Mouse (Mus musculus) forebrain, embryonic 13.5 days (tissue): ENCODE measurements around the gene Itgb1bp1. TPM values are rescaled to one million over a fixed set of nuclear protein-coding genes. Genes with fewer than 3 reads are reported as not detected.
A peak's percentile ranks its signal among the peaks of the same experiment; 100 is the strongest.

Experiments used
- ATAC-seq: fragments of 200-750 bp; cut with Nextera tagmentation; 2 replicates; pipeline ENCODE4 v1.8.0; 2017
- H3K27ac ChIP-seq: fragments of 300-500 bp; sonication (generic); 2 replicates; pipeline ENCODE4 v1.5.1; 2015; ENCODE audit warnings: inconsistent platforms, mild to moderate bottlenecking, moderate library complexity
- H3K27me3 ChIP-seq: fragments of 300-500 bp; sonication (generic); 2 replicates; pipeline ENCODE4 v1.6.1; 2015; ENCODE audit warnings: mild to moderate bottlenecking, inconsistent platforms
- H3K36me3 ChIP-seq: fragments of 300-500 bp; sonication (generic); 2 replicates; pipeline ENCODE4 v1.6.1; 2015; ENCODE audit warnings: mild to moderate bottlenecking, inconsistent platforms; ENCODE audit not compliant: poor library complexity, severe bottlenecking
- H3K4me1 ChIP-seq: fragments of 300-500 bp; sonication (generic); 2 replicates; pipeline ENCODE4 v1.6.1; 2015; ENCODE audit warnings: inconsistent platforms
- H3K4me2 ChIP-seq: fragments of 300-500 bp; sonication (generic); 2 replicates; pipeline ENCODE4 v1.6.1; 2015; ENCODE audit warnings: inconsistent platforms, mild to moderate bottlenecking, moderate library complexity
- H3K4me3 ChIP-seq: fragments of 300-500 bp; sonication (generic); 2 replicates; pipeline ENCODE4 v1.5.1; 2015; ENCODE audit warnings: mild to moderate bottlenecking, inconsistent platforms
- H3K9ac ChIP-seq: fragments of 300-500 bp; sonication (generic); 2 replicates; pipeline ENCODE4 v1.6.1; 2015; ENCODE audit warnings: mild to moderate bottlenecking, inconsistent platforms
- H3K9me3 ChIP-seq: fragments of 300-500 bp; sonication (generic); replicated peaks from 2 replicates; pipeline ENCODE4 v1.6.1; 2016; ENCODE audit warnings: inconsistent platforms
- WGBS: fragments of 180-500 bp; shearing (Covaris S2); methylation state at CpG from one replicate; pipeline ENCODE4 v1.1.7; 2015; 5-methylcytosine and 5-hydroxymethylcytosine counted together
- polyA plus RNA-seq: library from polyadenylated mRNA; unstranded; fragments of >200 nt; fragmentation: Nextera tagmentation; extraction: Ambion mirVana; gene quantifications from 2 replicates; pipeline ENCODE4 v1.2.1, GENCODE M21; 2015

Itgb1bp1 gene
- 40.1 and 43.2 TPM in 2 replicates for polyA plus RNA-seq

GRCm38 (mm10) chr12:21286243-21286622 is at the start of gene Itgb1bp1:
Gene Itgb1bp1 (minus strand): TSS chr12:21286284.
- Histone ChIP-seq H3K27ac (peak within 1 kb of the TSS; percentile 91), H3K4me1 (peaks cover 23% of the 10 kb centered on the region), H3K4me2 (peak within 1 kb of the TSS; percentile 80), H3K4me3 (peak within 1 kb of the TSS; percentile 68), H3K27me3 (no peaks in the 10 kb centered on the region), H3K9ac (peak within 1 kb of the TSS; percentile 85), H3K9me3 (no peaks in the 10 kb centered on the region), H3K36me3 (peaks cover 18% of the 10 kb centered on the region)
- under 1% methylated on average over 28 of the region's 28 CpGs for WGBS
- peak; percentile 96 for ATAC-seq

- Histone ChIP-seq H3K4me2 (no peak overlapping the region), H3K27me3 (no peaks in the 10 kb centered on the region), H3K36me3 (peaks cover 71% of the 10 kb centered on the region), H3K27ac (no peak overlapping the region), H3K9me3 (no peaks in the 10 kb centered on the region), H3K4me3 (no peak overlapping the region), H3K9ac (no peak overlapping the region), H3K4me1 (no peaks in the 10 kb centered on the region)
- no peak for ATAC-seq
- WGBS: 87% methylated on average over 7 of the region's 7 CpGs
Measured at GRCm38 (mm10) chr12:21335869-21336268, 49.8 kb upstream of the Itgb1bp1 start.

GRCm38 (mm10) chr12:21333766-21334165 is 47.7 kb upstream of the Itgb1bp1 start:
- H3K4me2 ChIP-seq: no peak overlapping the region
- WGBS: 96% methylated on average over 5 of the region's 5 CpGs
- H3K27ac ChIP-seq: no peak overlapping the region
- no peak overlapping the region for H3K4me3 ChIP-seq
- peaks cover 73% of the 10 kb centered on the region for H3K36me3 ChIP-seq
- H3K4me1 ChIP-seq: no peaks in the 10 kb centered on the region
- ATAC-seq: no peak
- no peaks in the 10 kb centered on the region for H3K9me3 ChIP-seq
- H3K9ac ChIP-seq: no peak overlapping the region
- no peaks in the 10 kb centered on the region for H3K27me3 ChIP-seq

GRCm38 (mm10) chr12:21333021-21333420 is 46.9 kb upstream of the Itgb1bp1 start:
- 94% methylated on average over 7 of the region's 7 CpGs for WGBS
- H3K36me3 ChIP-seq: peaks cover 75% of the 10 kb centered on the region
- no peaks in the 10 kb centered on the region for H3K9me3 ChIP-seq

GRCm38 (mm10) chr12:21331711-21332110 is 45.6 kb upstream of the Itgb1bp1 start:
- 83% methylated on average over 6 of the region's 6 CpGs for WGBS
- Histone ChIP-seq H3K27ac (no peak overlapping the region), H3K4me3 (no peak overlapping the region), H3K36me3 (peaks cover 87% of the 10 kb centered on the region), H3K27me3 (no peaks in the 10 kb centered on the region), H3K9ac (no peak overlapping the region), H3K4me1 (no peaks in the 10 kb centered on the region), H3K4me2 (no peak overlapping the region), H3K9me3 (no peaks in the 10 kb centered on the region)
- ATAC-seq: no peak

More at GRCm38 (mm10) chr12:21333021-21333420, 46.9 kb upstream of the Itgb1bp1 start:
- Histone ChIP-seq H3K4me3 (no peak overlapping the region), H3K27me3 (no peaks in the 10 kb centered on the region), H3K4me2 (no peak overlapping the region), H3K27ac (no peak overlapping the region), H3K4me1 (no peaks in the 10 kb centered on the region), H3K9ac (no peak overlapping the region)
- ATAC-seq: no peak

- H3K4me2 ChIP-seq: no peak overlapping the region
- ATAC-seq: no peak
- peaks cover 88% of the 10 kb centered on the region for H3K36me3 ChIP-seq
- H3K27me3 ChIP-seq: no peaks in the 10 kb centered on the region
- 89% methylated on average over 10 of the region's 10 CpGs for WGBS
- no peak overlapping the region for H3K4me3 ChIP-seq
- no peaks in the 10 kb centered on the region for H3K9me3 ChIP-seq
- H3K4me1 ChIP-seq: no peaks in the 10 kb centered on the region
- no peak overlapping the region for H3K27ac ChIP-seq
- H3K9ac ChIP-seq: no peak overlapping the region
Measured at GRCm38 (mm10) chr12:21330961-21331576, 45.0 kb upstream of the Itgb1bp1 start.

GRCm38 (mm10) chr12:21329661-21330400 is 43.7 kb upstream of the Itgb1bp1 start:
- H3K4me1 ChIP-seq: no peaks in the 10 kb centered on the region
- H3K4me3 ChIP-seq: no peak overlapping the region
- 93% methylated on average over 9 of the region's 9 CpGs for WGBS
- no peak overlapping the region for H3K9ac ChIP-seq
- no peak overlapping the region for H3K27ac ChIP-seq
- H3K36me3 ChIP-seq: peaks cover 89% of the 10 kb centered on the region
- H3K27me3 ChIP-seq: no peaks in the 10 kb centered on the region
- no peak overlapping the region for H3K4me2 ChIP-seq
- ATAC-seq: no peak
- no peaks in the 10 kb centered on the region for H3K9me3 ChIP-seq

- Histone ChIP-seq H3K27ac (no peak overlapping the region), H3K27me3 (no peaks in the 10 kb centered on the region), H3K36me3 (peaks cover 83% of the 10 kb centered on the region), H3K4me3 (no peak overlapping the region), H3K9me3 (no peaks in the 10 kb centered on the region), H3K4me2 (no peak overlapping the region), H3K4me1 (no peaks in the 10 kb centered on the region), H3K9ac (no peak overlapping the region)
- no peak for ATAC-seq
- WGBS: 95% methylated on average over 3 of the region's 3 CpGs
Measured at GRCm38 (mm10) chr12:21326325-21326724, 40.2 kb upstream of the Itgb1bp1 start.

- Histone ChIP-seq H3K4me2 (no peak overlapping the region), H3K36me3 (peaks cover 81% of the 10 kb centered on the region), H3K9ac (no peak overlapping the region), H3K4me1 (no peaks in the 10 kb centered on the region), H3K9me3 (no peaks in the 10 kb centered on the region), H3K27me3 (no peaks in the 10 kb centered on the region), H3K27ac (no peak overlapping the region), H3K4me3 (no peak overlapping the region)
- ATAC-seq: no peak
- WGBS: 93% methylated on average over 8 of the region's 8 CpGs
Measured at GRCm38 (mm10) chr12:21325266-21325665, 39.2 kb upstream of the Itgb1bp1 start.

- H3K27ac ChIP-seq: no peak overlapping the region
- no peak overlapping the region for H3K4me2 ChIP-seq
- H3K9ac ChIP-seq: no peak overlapping the region
- peaks cover 74% of the 10 kb centered on the region for H3K36me3 ChIP-seq
- H3K27me3 ChIP-seq: no peaks in the 10 kb centered on the region
- H3K9me3 ChIP-seq: no peaks in the 10 kb centered on the region
- H3K4me3 ChIP-seq: no peak overlapping the region
- no peaks in the 10 kb centered on the region for H3K4me1 ChIP-seq
- ATAC-seq: no peak
- 88% methylated on average over 5 of the region's 5 CpGs for WGBS
Measured at GRCm38 (mm10) chr12:21324101-21324500, 38.0 kb upstream of the Itgb1bp1 start.

- no peak overlapping the region for H3K4me2 ChIP-seq
- H3K27ac ChIP-seq: no peak overlapping the region
- H3K27me3 ChIP-seq: no peaks in the 10 kb centered on the region
- no peak for ATAC-seq
- H3K9me3 ChIP-seq: no peaks in the 10 kb centered on the region
- no peak overlapping the region for H3K4me3 ChIP-seq
- WGBS: 86% methylated on average over 9 of the region's 9 CpGs
- H3K36me3 ChIP-seq: peaks cover 62% of the 10 kb centered on the region
- H3K9ac ChIP-seq: no peak overlapping the region
- no peaks in the 10 kb centered on the region for H3K4me1 ChIP-seq
Measured at GRCm38 (mm10) chr12:21322856-21323255, 36.8 kb upstream of the Itgb1bp1 start.

- Histone ChIP-seq H3K4me1 (peaks cover 3% of the 10 kb centered on the region; the same call in 1 of the 2 replicates), H3K9ac (no peak overlapping the region), H3K36me3 (peaks cover 57% of the 10 kb centered on the region), H3K9me3 (no peaks in the 10 kb centered on the region), H3K27me3 (no peaks in the 10 kb centered on the region), H3K4me3 (no peak overlapping the region), H3K4me2 (no peak overlapping the region), H3K27ac (no peak overlapping the region)
- 87% methylated on average over 4 of the region's 4 CpGs for WGBS
- ATAC-seq: no peak
Measured at GRCm38 (mm10) chr12:21322296-21322695, 36.2 kb upstream of the Itgb1bp1 start.
